Mouse (Mus musculus): ENCODE results near the gene C130032M10Rik. TPM values are rescaled to one million over a fixed set of nuclear protein-coding genes. Genes with fewer than 3 reads are reported as not detected.

C130032M10Rik gene
- total and polyA plus RNA-seq, 2 experiments from 2014 or later, result 0.22 TPM; not detected in 1

GRCm38 (mm10) chr9:114541279-114541741, 25.8 kb downstream of the C130032M10Rik start:
- DNase-seq (ENCODE audit: low spot score), result no peak
- peaks cover 4% of the 10 kb centered on the region; the same call in 1 of the 2 replicates for H3K4me1 ChIP-seq (ENCODE audit: control insufficient read depth, insufficient read depth)
- no peak overlapping the region for H3K4me3 ChIP-seq (ENCODE audit: low read depth, low read length)
- no peak overlapping the region for H3K27ac ChIP-seq (ENCODE audit: low read depth)
- H3K36me3 ChIP-seq (replicated peaks; ENCODE audit: control insufficient read depth, insufficient read depth, low read length), result no peaks in the 10 kb centered on the region
- H3K27me3 ChIP-seq (ENCODE audit: control insufficient read depth, insufficient read depth, low read length), result no peaks in the 10 kb centered on the region
- H3K9me3 ChIP-seq (replicated peaks; ENCODE audit: control insufficient read depth, low read length), result no peaks in the 10 kb centered on the region
- WGBS, result 25% methylated on average over 1 of the region's 1 CpGs
- H3K4me2 ChIP-seq (ENCODE audit: low read depth, low read length), result no peak overlapping the region
- no peak overlapping the region for H3K9ac ChIP-seq (replicated peaks; ENCODE audit: low read depth, low read length)
- TF ChIP-seq EP300 (IDR thresholded peaks at IDR 0.05; ENCODE audit: low read depth), result no peak
- TF ChIP-seq CTCF (IDR thresholded peaks at IDR 0.05; ENCODE audit: low read depth), result no peak
- ATAC-seq (ENCODE audit: insufficient read depth, low read depth), result no peak; the same call in 1 of the 2 replicates

GRCm38 (mm10) chr9:114543882-114544753, 28.6 kb downstream of the C130032M10Rik start:
- H3K4me3 ChIP-seq (ENCODE audit: low read depth, low read length), result no peak overlapping the region
- ATAC-seq (ENCODE audit: insufficient read depth, low read depth) (no peak), DNase-seq (ENCODE audit: low spot score) (no peak)
- H3K9ac ChIP-seq (replicated peaks; ENCODE audit: low read depth, low read length), result no peak overlapping the region
- no peaks in the 10 kb centered on the region for H3K9me3 ChIP-seq (replicated peaks; ENCODE audit: control insufficient read depth, low read length)
- WGBS, result 62% methylated on average over 16 of the region's 17 CpGs
- no peak overlapping the region for H3K27ac ChIP-seq (ENCODE audit: low read depth)
- H3K4me2 ChIP-seq (ENCODE audit: low read depth, low read length), result no peak overlapping the region
- H3K27me3 ChIP-seq (ENCODE audit: control insufficient read depth, insufficient read depth, low read length), result no peaks in the 10 kb centered on the region
- H3K36me3 ChIP-seq (replicated peaks; ENCODE audit: control insufficient read depth, insufficient read depth, low read length), result no peaks in the 10 kb centered on the region
- H3K4me1 ChIP-seq (ENCODE audit: control insufficient read depth, insufficient read depth), result peaks cover 6% of the 10 kb centered on the region; the same call in 1 of the 2 replicates
- TF ChIP-seq CTCF (IDR thresholded peaks at IDR 0.05; ENCODE audit: low read depth) (no peak), EP300 (IDR thresholded peaks at IDR 0.05; ENCODE audit: low read depth) (no peak)

- Histone ChIP-seq H3K27ac (ENCODE audit: low read depth) (no peak overlapping the region), H3K27me3 (ENCODE audit: control insufficient read depth, insufficient read depth, low read length) (no peaks in the 10 kb centered on the region), H3K4me1 (ENCODE audit: control insufficient read depth, insufficient read depth) (peaks cover 6% of the 10 kb centered on the region; the same call in 1 of the 2 replicates), H3K36me3 (replicated peaks; ENCODE audit: control insufficient read depth, insufficient read depth, low read length) (no peaks in the 10 kb centered on the region), H3K9me3 (replicated peaks; ENCODE audit: control insufficient read depth, low read length) (no peaks in the 10 kb centered on the region), H3K4me3 (ENCODE audit: low read depth, low read length) (no peak overlapping the region), H3K9ac (replicated peaks; ENCODE audit: low read depth, low read length) (no peak overlapping the region), H3K4me2 (ENCODE audit: low read depth, low read length) (no peak overlapping the region)
- TF ChIP-seq EP300 (IDR thresholded peaks at IDR 0.05; ENCODE audit: low read depth) (no peak), CTCF (IDR thresholded peaks at IDR 0.05; ENCODE audit: low read depth) (no peak)
- ATAC-seq (ENCODE audit: insufficient read depth, low read depth), result no peak
- DNase-seq (ENCODE audit: low spot score), result no peak
- 51% methylated on average over 9 of the region's 9 CpGs for WGBS
These were observed 29.4 kb downstream of the C130032M10Rik start for GRCm38 (mm10) chr9:114544754-114545393.

GRCm38 (mm10) chr9:114546765-114547164, 31.3 kb downstream of the C130032M10Rik start:
- H3K4me3 ChIP-seq (ENCODE audit: low read depth, low read length), result no peak overlapping the region
- no peak overlapping the region for H3K27ac ChIP-seq (ENCODE audit: low read depth)
- no peak for DNase-seq (ENCODE audit: low spot score)
- H3K4me2 ChIP-seq (ENCODE audit: low read depth, low read length), result no peak overlapping the region
- ATAC-seq (ENCODE audit: insufficient read depth, low read depth), result no peak
- WGBS, result 49% methylated on average over 12 of the region's 12 CpGs
- no peaks in the 10 kb centered on the region for H3K36me3 ChIP-seq (replicated peaks; ENCODE audit: control insufficient read depth, insufficient read depth, low read length)
- H3K9ac ChIP-seq (replicated peaks; ENCODE audit: low read depth, low read length), result no peak overlapping the region
- peaks cover 6% of the 10 kb centered on the region; the same call in 1 of the 2 replicates for H3K4me1 ChIP-seq (ENCODE audit: control insufficient read depth, insufficient read depth)
- no peaks in the 10 kb centered on the region for H3K27me3 ChIP-seq (ENCODE audit: control insufficient read depth, insufficient read depth, low read length)
- no peaks in the 10 kb centered on the region for H3K9me3 ChIP-seq (replicated peaks; ENCODE audit: control insufficient read depth, low read length)
- TF ChIP-seq EP300 (IDR thresholded peaks at IDR 0.05; ENCODE audit: low read depth), result no peak
- TF ChIP-seq CTCF (IDR thresholded peaks at IDR 0.05; ENCODE audit: low read depth), result no peak

GRCm38 (mm10) chr9:114547643-114548077, 32.2 kb downstream of the C130032M10Rik start:
- Histone ChIP-seq H3K4me3 (ENCODE audit: low read depth, low read length) (no peak overlapping the region), H3K4me2 (ENCODE audit: low read depth, low read length) (no peak overlapping the region), H3K27me3 (ENCODE audit: control insufficient read depth, insufficient read depth, low read length) (no peaks in the 10 kb centered on the region), H3K27ac (ENCODE audit: low read depth) (no peak overlapping the region), H3K9ac (replicated peaks; ENCODE audit: low read depth, low read length) (no peak overlapping the region), H3K9me3 (replicated peaks; ENCODE audit: control insufficient read depth, low read length) (no peaks in the 10 kb centered on the region), H3K4me1 (ENCODE audit: control insufficient read depth, insufficient read depth) (peaks cover 6% of the 10 kb centered on the region; the same call in 1 of the 2 replicates), H3K36me3 (replicated peaks; ENCODE audit: control insufficient read depth, insufficient read depth, low read length) (no peaks in the 10 kb centered on the region)
- no peak for TF ChIP-seq EP300 (IDR thresholded peaks at IDR 0.05; ENCODE audit: low read depth)
- TF ChIP-seq CTCF (IDR thresholded peaks at IDR 0.05; ENCODE audit: low read depth), result no peak
- no peak for ATAC-seq (ENCODE audit: insufficient read depth, low read depth)
- 83% methylated on average over 6 of the region's 6 CpGs for WGBS
- DNase-seq (ENCODE audit: low spot score), result no peak

Measured in heart, postnatal 0 days (tissue).